Mouse (Mus musculus) telencephalon, adult 2 months (tissue): ENCODE results near the gene Emilin2.

Source experiments
- DNase-seq: peaks from one replicate; pipeline ENCODE4 v3.0.0-alpha.2; 2011; ENCODE audit warnings: low read depth, low spot score

Emilin2 gene

DNA sequence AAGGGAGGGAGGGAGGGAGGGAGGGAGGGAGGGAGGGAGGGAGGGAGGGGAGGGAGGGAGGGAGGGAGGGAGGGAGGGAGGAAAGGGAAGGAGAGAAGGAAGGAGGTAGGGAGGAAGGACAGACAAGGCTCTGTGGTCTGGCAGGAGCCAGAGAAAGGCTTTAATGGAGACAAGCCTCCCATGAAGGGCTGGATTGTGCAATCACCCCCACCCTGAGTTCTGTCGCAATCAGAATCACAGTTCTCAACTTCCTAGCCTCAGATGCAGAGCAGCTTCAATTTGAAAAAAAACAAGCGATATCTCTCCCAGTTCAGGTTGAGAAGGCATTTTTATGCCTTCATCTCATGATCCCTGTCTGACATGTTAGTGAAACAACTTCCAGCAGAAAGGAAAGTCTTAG is 11.4 kb downstream of the Emilin2 start:
- no peak for DNase-seq

DNA sequence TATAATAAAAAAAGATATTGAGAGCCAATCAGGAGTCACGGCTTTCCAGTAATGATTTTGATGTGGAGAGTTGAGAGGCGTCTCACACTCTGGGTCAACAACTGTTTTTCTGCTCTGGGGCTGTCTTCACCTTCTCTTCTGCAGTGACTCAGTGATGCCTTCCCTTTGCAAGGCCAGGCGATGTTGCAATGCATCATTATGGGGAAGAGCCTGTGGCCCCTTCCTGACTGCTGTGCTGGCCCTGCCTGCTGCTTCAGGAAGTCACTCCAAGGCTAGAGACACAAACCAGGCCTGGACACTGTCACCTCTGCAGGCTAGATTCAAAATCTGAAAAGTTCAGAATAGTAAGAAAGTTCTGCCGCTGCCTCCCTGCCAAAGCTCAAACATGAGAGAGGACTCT is 11.9 kb downstream of the Emilin2 start:
- DNase-seq, result no peak

DNA sequence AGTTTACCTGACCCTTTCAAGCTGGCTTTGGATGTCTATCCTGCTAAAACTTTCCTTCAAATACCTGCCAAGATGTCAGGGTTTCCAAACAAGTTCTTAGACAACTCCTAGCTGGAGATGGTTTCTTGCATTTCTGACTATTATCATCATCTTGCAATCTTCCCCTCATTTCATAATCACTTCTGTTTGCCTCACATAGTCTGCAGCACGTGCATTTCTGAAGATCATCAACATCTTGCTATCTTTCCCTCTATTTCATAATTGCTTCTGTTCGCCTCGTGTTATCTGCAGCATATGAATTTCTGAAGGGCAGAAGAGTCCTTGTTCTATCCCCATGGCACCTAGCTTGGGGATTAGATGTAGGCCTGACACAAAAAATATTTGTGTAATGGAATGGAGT is 17.2 kb downstream of the Emilin2 start:
- no peak for DNase-seq

DNA sequence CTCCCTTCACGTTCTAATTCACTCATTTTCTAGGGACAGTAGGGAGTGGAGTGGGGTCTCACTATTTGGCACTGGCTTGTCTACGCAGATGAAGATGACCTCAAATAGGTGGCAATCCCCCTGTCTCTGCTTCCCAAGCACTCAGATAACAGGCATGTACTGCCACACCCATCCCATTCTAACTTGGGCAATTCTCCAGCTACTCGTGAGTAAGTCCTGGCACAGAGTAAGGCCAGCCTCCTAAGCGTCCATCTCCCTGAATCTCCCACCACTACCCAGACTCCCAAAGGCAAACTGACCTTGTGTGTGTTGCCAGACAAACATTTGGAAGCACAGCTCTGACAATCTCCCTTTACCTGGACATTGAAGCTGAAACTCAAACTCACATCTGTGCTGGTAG is 18.9 kb downstream of the Emilin2 start:
- no peak for DNase-seq

DNA sequence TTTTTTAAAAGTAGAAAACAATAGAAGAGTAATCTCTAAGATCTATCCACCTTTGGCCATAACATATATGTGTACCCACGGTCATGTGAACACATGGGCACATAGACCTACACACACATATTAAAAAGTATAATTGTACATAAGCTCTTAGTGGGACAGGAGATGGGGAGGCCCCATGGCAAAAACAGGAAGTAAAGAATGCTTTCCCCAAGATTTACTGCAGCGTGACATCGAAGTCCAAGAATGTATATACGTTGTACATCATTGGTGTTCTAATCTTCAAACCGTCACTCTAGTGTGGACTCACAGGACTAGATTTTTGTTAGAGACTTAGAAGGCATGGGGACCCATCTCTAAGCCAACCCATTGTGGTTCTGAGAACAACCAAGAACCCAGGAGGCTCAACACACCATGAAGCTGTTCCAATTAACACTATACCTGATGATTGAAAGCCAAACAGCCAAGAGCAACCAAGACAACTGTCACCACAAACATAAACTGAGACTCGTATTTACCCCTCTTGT is 19.8 kb downstream of the Emilin2 start:
- DNase-seq, result no peak

DNA sequence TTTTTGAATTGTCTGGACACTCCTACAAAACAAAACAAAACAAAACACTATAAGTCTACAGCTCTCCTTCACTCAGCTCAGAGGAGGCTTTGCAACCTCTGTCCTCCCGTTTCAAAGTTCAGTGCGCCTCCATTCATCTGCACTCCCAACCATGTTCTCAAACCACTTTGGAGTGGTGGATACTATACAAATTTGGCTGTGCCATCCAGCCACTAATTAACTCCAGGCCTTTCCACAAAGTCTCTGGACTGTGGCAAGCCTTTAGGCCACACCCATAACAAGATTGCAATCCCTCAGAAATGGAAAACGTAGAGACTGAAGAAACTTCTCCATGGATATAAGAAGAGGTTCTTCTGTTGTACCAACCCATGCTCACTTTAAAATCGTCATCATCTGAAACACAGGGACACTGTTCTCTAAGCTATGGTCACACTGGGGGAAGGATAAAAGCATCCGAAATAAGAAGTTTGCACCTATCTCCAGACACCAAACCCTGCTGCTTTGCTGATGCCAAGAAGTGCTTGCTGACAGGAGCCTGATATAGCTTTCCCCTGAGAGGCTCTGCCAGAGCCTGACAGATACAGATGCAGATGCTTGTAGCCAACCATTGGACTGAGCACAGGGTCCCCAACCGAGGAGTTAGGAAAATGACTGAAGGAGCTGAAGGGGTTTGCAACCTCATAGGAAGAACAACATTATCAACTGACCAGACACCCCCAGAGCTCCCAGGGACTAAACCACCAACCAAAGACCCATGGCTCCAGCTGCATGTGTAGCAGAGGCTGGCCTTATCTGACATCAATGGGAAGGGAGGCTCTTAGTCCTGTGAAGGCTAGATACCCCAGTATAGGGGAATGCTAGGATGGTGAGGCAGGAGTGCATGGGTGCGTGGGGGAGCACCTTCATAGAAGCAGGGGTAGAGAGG is 21.0 kb downstream of the Emilin2 start:
- DNase-seq, result no peak

DNA sequence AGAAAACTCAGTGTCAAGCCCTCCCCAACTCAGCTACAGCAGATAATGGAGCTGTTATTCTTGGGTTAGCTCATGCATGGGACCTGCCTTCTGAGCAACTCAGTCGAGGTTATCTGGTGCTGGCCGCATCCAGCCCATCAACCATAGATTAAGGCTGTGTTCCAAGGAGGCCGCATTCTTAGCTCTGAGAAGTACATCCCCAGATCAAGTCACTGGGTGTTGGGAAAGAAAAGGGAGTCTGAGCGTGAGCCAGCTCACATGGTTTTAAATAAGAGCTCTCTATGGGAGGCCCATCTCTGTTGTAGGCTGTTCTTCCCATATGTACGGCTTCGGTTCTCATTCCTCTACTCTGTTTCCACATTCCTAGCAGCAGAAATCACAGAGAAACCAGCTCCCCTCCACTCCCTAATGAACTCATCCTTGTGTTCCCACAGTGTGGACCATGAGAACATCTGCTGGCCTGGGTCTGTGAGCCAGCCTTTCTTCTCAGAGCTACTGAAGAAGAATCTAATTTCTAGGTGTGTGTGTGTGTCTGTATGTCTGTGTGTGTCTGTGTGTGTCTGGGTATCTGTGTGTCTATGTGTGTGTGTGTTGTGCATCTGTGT is 22.1 kb downstream of the Emilin2 start:
- DNase-seq, result no peak

DNA sequence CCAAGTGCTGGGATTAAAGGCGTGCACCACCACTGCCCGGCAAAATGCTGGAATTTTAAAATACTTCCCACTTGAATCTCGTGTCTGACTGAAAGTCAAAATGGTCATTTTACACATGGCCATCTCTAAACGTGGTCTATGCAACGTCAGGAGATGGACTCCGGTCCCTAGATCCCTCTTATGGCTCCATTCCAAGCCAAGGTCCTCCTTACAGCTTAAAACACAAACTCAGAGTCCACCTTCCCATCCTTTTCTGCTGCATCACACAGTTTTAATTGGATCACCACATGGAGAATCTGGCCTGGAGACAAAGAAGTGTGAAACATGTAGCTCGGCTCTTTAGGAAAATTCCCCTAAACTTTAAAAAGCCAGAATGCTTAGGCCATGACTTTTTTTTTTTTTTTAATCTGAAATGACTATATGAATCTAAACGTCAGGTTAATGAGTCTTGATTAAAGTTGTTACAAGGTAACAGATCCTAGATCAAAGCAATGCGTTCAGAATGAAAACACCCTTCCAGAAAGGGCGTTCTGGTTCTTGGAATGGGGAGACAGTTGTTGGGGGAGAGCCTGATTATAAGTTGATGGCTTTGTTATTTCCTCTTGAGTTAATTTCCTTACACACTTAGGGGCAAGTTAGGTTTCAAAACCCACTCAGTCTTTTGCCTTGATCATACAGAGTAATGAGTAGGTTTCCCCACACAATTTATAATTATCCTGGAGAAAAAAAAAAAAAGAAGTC is 22.8 kb downstream of the Emilin2 start:
- no peak for DNase-seq

DNA sequence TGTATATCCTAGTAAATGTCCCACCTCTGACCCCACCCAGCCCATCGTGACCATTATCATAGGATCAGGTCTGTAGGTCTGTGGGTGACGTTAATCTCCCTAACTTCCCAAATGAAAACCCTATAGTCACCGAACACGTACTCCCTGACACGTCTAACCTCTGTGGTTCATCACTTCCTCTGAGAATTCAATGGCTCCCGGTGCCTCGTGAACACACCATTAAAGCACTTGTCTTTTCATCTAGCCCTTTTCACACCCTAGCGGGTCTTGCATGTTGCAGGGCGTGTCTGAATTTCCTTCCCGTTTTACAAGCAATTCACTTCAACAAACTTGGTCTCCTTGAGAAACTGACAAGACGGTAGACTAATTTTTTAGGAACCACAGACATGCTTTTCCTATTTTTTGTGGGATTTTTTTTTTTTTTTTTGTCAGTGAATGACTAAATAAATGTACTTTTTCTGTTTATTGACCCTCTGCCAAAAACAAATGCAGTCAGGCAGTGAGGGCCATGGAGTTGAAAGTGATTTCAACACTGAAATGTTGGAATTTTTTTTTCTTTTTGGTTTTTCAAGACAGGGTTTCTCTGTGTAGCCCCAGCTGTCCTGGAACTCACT is 23.5 kb downstream of the Emilin2 start:
- no peak for DNase-seq

DNA sequence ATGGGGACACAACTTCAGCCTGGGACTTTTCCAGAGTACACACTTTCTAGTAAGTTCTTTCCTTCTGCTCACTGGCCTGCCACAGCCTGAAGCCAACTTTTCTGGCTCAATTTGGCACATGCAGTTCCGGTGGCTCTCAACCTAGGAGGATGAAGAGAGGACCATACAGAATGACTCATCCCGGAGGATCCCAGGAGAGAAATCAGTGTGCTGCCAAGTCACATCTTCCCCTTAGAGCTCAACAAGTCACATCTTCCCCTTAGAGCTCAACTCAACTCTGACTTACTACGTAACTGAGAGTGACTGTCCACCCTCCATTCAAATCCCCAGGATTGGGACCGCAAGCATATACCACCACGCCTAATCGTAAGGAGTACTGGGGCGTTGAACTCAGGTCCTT is 24.2 kb downstream of the Emilin2 start:
- no peak for DNase-seq

DNA sequence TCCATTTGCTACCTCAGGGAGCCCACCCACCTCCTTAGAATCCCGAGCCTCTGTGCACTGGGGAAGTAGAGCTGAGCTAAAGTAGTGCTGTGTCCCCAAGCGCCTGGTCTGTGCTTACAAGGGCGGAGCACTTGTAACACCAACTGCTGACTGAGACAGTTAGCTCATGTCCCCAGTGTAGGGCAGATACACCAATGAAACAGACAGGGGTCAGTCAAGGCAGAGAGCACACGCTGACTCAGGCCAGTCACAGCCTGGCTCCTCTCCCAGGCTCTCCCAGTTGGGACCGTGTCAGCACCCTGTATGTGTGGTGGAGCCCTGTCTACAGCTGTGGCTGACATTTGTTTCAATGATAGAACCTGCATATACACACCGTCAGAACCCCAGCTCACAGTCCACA is 25.8 kb downstream of the Emilin2 start:
- no peak for DNase-seq

DNA sequence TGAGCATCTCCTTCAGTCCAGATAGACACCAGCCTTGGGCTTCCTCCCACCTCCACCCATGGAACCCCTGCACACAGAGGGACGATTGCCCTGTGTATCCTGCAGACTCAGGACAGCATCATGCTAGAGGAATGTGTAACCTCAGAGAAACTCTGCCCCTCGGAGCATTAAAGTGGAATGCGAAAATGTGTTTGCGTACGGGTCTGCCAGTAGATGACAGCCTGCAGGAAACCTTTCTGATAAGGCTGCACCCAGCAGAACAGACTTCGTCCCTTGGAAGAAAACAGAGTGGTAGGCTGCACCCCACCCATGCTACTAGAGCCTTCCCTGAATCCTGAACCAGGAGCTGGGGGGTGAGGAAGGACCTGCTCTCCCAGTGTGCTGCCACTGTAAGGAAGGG is 26.9 kb downstream of the Emilin2 start:
- no peak for DNase-seq

DNA sequence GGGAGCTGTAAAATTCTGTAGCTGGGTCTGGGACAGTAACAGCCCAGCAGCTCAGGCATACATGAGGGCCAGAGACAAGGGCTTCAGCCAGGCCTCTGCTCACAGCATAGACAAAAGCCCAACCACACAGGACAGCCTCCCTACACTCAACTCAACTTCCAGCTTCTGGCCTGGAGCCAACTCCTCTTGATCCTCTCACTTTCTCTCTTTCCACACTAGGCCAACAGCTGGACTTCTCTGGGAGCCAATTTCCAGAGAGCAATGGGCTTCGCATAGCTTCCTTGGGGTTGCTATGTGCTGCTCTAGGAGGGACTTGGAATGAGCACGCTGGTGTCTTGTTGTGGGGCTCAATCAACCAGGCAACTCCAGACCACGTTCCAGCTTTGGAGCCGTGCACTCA is 28.5 kb downstream of the Emilin2 start:
- no peak for DNase-seq

DNA sequence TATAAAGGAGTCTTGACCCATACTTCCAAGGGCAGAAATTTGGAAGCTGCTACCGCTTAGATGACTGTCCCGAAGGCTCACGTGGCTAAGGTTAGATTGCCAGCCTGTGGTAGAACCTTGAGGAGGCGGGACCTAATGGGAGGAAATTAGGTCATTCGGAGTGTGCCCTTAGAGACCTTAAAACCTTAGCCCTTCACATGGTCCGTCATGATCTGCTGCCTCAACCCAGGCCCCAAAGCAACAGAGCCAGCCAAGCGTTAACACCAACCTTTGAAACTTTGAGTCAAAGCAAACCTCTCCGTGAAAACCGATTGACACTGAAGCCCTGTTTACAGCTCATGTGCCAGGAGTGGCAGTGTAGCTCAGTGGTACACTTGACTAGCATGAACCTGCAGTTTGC is 29.1 kb downstream of the Emilin2 start:
- DNase-seq, result no peak

DNA sequence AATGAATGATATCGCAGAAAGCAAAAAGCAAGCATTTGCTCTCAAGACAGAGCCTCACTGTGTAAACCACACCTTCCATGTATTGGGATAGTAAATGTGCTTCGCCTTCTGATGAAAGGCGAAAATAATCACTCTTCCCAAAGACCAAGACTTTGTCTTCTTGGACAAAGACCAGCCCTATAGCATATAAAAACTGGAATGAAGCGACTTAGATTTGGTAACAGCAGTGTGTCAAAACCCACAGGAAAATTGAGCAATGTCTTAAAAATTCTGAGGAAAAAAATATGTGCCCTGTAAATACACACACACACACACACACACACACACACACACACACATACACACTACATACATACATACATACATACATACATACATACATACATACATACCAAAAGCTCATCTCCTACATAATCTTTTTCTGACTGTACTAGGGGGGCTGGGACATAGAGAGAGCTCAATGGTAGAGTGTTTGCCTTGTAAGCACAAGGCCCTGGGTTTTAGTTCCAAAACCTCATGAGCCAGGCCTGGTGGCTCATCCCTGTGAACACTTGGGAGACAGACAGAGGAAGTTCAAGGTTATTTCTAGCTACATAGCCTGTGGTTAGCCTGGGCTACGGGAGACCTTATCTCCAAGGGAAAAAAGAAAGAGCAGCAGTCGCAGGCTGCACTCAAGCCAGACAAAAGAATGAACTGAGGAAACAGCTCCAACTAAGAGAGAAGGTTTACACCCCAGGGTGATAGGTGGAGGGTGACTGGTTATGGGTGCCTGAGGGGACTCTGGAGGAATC is 33.9 kb downstream of the Emilin2 start:
- DNase-seq, result no peak

DNA sequence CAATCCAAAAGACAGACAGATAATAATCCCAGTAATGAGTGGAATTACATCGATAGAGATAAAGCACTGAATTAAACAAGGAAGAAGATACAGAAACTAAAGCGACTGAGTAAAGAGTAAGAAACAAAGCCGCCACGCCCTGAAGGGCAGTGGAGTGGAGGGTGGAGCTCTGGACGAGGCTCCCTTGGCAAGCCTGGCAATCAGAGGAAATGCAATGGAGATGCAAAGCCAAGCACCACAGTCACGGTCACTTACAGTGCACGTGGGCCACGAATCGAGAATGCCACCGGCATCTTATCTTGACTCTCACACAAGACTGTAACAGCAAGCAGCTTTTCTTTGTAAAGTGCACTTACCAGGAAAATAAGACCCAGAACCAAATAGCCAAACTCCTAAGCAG is 35.0 kb downstream of the Emilin2 start:
- DNase-seq, result no peak

DNA sequence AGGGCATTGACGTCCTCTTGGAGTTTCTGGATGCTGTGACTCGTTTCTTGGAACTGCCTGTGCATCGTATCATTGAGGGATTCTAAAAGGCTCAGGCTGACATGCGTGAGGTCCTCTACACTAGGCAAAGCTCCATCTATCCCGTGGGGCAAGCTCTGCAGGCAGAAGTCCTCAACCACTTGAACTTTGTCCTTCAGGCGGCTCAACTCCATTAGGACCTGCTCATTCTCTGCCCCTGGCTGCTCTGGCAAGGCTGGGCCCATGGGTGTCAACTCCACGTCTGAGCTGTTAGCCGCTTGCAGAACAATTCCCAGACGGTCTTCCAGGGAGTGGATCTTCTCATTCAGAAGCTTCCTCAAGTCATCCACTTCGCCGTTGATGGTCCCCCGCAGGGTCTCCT is 37.9 kb downstream of the Emilin2 start:
- no peak for DNase-seq

DNA sequence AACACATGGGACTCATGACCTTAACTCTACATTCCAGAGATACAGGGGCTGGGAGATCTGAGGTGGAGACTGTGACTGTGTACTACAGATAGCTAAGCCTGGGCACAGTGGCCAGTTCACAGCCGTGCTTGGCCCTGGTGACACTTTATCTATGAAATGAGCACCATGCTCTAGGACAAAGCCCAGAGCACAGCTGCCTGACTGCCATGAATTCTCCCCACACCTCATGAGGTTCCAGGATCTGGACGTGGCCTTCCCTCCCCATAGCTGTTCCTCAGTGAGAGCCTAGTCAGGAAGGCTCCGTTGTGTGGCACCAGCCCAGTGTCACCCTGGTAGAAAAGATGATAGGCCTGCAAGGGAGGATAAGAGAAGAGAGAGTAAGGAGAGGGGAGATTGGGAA is 43.2 kb downstream of the Emilin2 start:
- no peak for DNase-seq

DNA sequence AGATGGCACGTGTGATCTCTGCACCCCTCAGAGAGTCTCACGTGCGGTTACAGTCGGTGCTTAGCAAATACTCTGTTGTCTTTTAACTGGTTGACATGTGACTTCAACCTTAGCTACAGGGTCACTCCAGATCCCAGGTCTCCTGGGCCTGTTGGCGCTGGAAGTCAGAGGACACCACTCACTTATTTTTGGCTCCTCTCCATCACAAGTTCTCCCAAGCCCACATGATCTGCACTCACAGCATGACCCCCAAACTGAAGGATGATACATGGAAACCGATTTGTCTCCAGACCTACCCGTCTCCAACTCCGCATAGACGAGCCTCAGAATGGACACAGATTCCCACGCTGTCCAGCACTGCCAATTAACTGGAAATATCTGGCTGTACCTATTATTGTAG is 43.6 kb downstream of the Emilin2 start:
- DNase-seq, result no peak

DNA sequence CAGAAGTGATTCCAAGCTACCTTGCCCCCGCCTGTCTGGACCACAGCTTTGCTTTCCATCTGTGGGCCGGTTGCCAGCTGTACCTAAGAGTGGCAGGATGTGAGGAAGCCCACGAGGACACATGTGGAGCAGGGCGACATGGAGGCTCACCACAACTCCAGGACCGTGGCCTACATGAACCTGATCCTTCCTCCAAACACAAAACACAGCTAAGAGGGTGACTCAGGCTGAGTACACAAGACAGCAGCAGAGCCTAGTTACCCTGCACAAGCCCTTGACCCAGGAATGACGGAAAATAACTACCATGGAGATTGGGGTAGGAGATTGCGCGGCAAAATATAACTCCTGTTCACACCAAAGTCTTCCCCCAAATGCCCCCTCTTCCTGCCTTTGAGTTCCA is 44.4 kb downstream of the Emilin2 start:
- DNase-seq, result no peak
